15 mouse cellular contexts compared by ENCODE assay signal in genomic region chrX:13306190-13306589, GRCm38 (mm10).
"Had no signal": no experiment of that assay in that cellular context is flagged by ENCODE, and none has a peak within 500 bp of the region (broad histone marks: within the 10 kb centered on the region; RNA-seq: fewer than 3 reads in every experiment).

No protein-coding gene starts in this region.

- DNase-seq: kidney, adult 18-20 months; kidney, adult 9 months; kidney, postnatal 14 days; kidney, postnatal 4 days; layer of hippocampus, adult 9-11 months; liver; liver, postnatal 0 days; midbrain, embryonic 14.5 days; right cerebral cortex, adult 18-20 months; right cerebral cortex, postnatal 14 days; right cerebral cortex, postnatal 4 days; thymus, adult 2 months; thymus, postnatal 14 days; thymus, postnatal 4 days had no signal

- ATAC-seq: intestine, embryonic 15.5 days; liver, postnatal 0 days had no signal
